ENCODE assay signal across 21 mouse cellular contexts in genomic region chr9:6986161-6986560, GRCm38 (mm10).
A peak's percentile ranks its signal among the peaks of the same experiment; 100 is the strongest.
DNase-seq lines count a peak whose midpoint lies in the region; ATAC-seq and TF ChIP-seq lines count a peak whose summit lies in the region.
"Had no signal": no experiment of that assay in that cellular context is flagged by ENCODE, and none has a peak within 500 bp of the region (broad histone marks: within the 10 kb centered on the region; RNA-seq: fewer than 3 reads in every experiment).

No protein-coding gene starts in this region.

- no peak for TF ChIP-seq CTCF in left cerebral cortex, adult 2 months (IDR thresholded peaks at IDR 0.05)

- no peak overlapping the region for H3K4me3 ChIP-seq in left cerebral cortex, adult 2 months
- H3K4me3 ChIP-seq: heart, embryonic 15.5 days; myocyte had no signal

- DNase-seq in frontal cortex, postnatal 25 days (ENCODE audit: low spot score in 2 of 2): no peak
- peak in 1 of 2 experiments; percentile 13 for DNase-seq in left cerebral cortex, adult 2 months (ENCODE audit: extremely low spot score in 1 of 2, low spot score in 2 of 2)
- DNase-seq in left cerebral cortex, postnatal 36 days (ENCODE audit: low spot score in 2 of 2): no peak
- DNase-seq in adipocyte (ENCODE audit: low spot score): peak; percentile 3
- peak; percentile 19 to 31 for DNase-seq in layer of hippocampus, postnatal 10 days (ENCODE audit: low spot score in 2 of 2)
- DNase-seq in gastrocnemius, postnatal 36 days: no peak
- DNase-seq: adrenal gland, postnatal 14 days; cerebellum, adult 11-12 months; cerebellum, postnatal 14 days; gastrocnemius, postnatal 25 days; heart, postnatal 4 days; kidney, adult 18-20 months; kidney, postnatal 10 days; lung, postnatal 10 days; midbrain, embryonic 14.5 days; thymus, postnatal 25 days had no signal

- peak overlapping the region; percentile 64; the same call in 1 of the 2 replicates for H3K27ac ChIP-seq in left cerebral cortex, adult 2 months
- H3K27ac ChIP-seq: heart, embryonic 15.5 days had no signal

- intact Hi-C loops in left cerebral cortex, adult 2 months (cut with DNase I): no loop called here
- intact Hi-C loops in left cerebral cortex, postnatal 36 days (cut with DNase I): no loop called here
- intact Hi-C loops in gastrocnemius, postnatal 36 days (cut with DNase I): no loop called here

- ATAC-seq in frontal cortex, adult (ENCODE audit: low TSS enrichment): peak; percentile 79
- ATAC-seq: activated CD4-positive, CD25-positive, alpha-beta regulatory T cell, adult 4 months; CD4-positive, CD25-positive, alpha-beta regulatory T cell, adult 4 months had no signal

Comparison
In these comparisons a context has a peak if more than half of its experiments do, and no peak if none do; other contexts are left out.
1. DNase-seq: peak in adipocyte (single experiment) and layer of hippocampus, postnatal 10 days (2 of 2); none in frontal cortex, postnatal 25 days (0 of 2), left cerebral cortex, postnatal 36 days (0 of 2) and gastrocnemius, postnatal 36 days (0 of 2).